Mouse (Mus musculus) CH12.LX (cell line): Measurements from ENCODE around the gene Pik3r6. TPM values are rescaled to one million over a fixed set of nuclear protein-coding genes. Genes with fewer than 3 reads are reported as not detected.

ENCODE experiments used
- DNase-seq: peaks from one replicate; pipeline ENCODE4 v3.0.0-alpha.2; 2013; ENCODE audit errors: extremely low read depth
- H3K27ac ChIP-seq: 2 replicates; pipeline ENCODE4 v1.5.1; 2012; ENCODE audit warnings: low read depth, mild to moderate bottlenecking, control low read depth, moderate library complexity; ENCODE audit not compliant: insufficient read depth
- H3K27me3 ChIP-seq: replicated peaks from 2 replicates; pipeline ENCODE3; 2012; ENCODE audit warnings: inconsistent platforms
- H3K36me3 ChIP-seq, 2 experiments: replicated peaks in 1 of 2; 2 replicates each; pipeline versions ENCODE3 to v1.6.1; 2012; ENCODE audit warnings: inconsistent platforms in 1 of 2, low read length in 1 of 2, mild to moderate bottlenecking in 1 of 2, mixed read lengths in 1 of 2, moderate library complexity in 1 of 2; ENCODE audit not compliant: control insufficient read depth in 1 of 2, insufficient read depth in 1 of 2
- H3K4me1 ChIP-seq, 2 experiments: 2 replicates each; pipeline ENCODE4 v1.6.1; 2012; ENCODE audit warnings: inconsistent platforms in 1 of 2, moderate library complexity in 1 of 2; ENCODE audit not compliant: insufficient read depth in 2 of 2, control insufficient read depth in 1 of 2
- H3K4me2 ChIP-seq: 2 replicates; pipeline ENCODE4 v1.6.1; 2012; ENCODE audit warnings: low read depth, mild to moderate bottlenecking, control low read depth; ENCODE audit not compliant: poor library complexity, insufficient read depth, severe bottlenecking
- H3K4me3 ChIP-seq, 3 experiments: fragments of 150-350 bp in 1 of 3; sonication (generic) in 1 of 3; replicated peaks in 1 of 3; 2 replicates each; pipeline versions ENCODE3 to v1.5.1; 2011 to 2012; ENCODE audit warnings: low read depth in 2 of 3, low read length in 2 of 3, mild to moderate bottlenecking in 2 of 3, moderate library complexity in 2 of 3, control low read depth in 1 of 3, improper control_type of control experiment in 1 of 3, inconsistent platforms in 1 of 3, mixed read lengths in 1 of 3; ENCODE audit not compliant: poor library complexity in 1 of 3
- H3K79me2 ChIP-seq: replicated peaks from 2 replicates; pipeline ENCODE4 v1.6.1; 2012; ENCODE audit warnings: mild to moderate bottlenecking, moderate library complexity; ENCODE audit not compliant: control insufficient read depth, poor library complexity, insufficient read depth, severe bottlenecking; ENCODE audit errors: extremely low read depth
- H3K9ac ChIP-seq: 2 replicates; pipeline ENCODE4 v1.6.1; 2012; ENCODE audit warnings: low read depth, mild to moderate bottlenecking, control low read depth, moderate library complexity; ENCODE audit not compliant: insufficient read depth
- H3K9me3 ChIP-seq: replicated peaks from 2 replicates; pipeline ENCODE3; 2012; ENCODE audit warnings: low read length, inconsistent platforms, mixed read lengths
- CHD1 ChIP-seq: IDR thresholded peaks from 2 replicates; pipeline ENCODE4 v1.6.1; 2012; ENCODE audit warnings: low read depth, low read length, improper control_type of control experiment, inconsistent platforms
- CTCF ChIP-seq, 2 experiments: IDR thresholded peaks in 1 of 2; conservative IDR thresholded peaks in 1 of 2; 2 replicates each; pipeline ENCODE4 v1.5.1; 2011 to 2012; ENCODE audit warnings: low read depth in 2 of 2, low read length in 2 of 2, improper control_type of control experiment in 1 of 2, inconsistent platforms in 1 of 2, mild to moderate bottlenecking in 1 of 2, moderate library complexity in 1 of 2
- E2F4 ChIP-seq: IDR thresholded peaks from 2 replicates; pipeline ENCODE4 v1.6.1; 2011; ENCODE audit warnings: low read depth, low read length, improper control_type of control experiment; ENCODE audit not compliant: insufficient replicate concordance
- EP300 ChIP-seq: IDR thresholded peaks from 2 replicates; pipeline ENCODE4 v1.6.1; 2011; ENCODE audit warnings: low read length, improper control_type of control experiment
- ETS1 ChIP-seq: conservative IDR thresholded peaks from 2 replicates; pipeline ENCODE4 v1.6.1; 2012; ENCODE audit warnings: low read depth, mild to moderate bottlenecking, inconsistent platforms, low read length, improper control_type of control experiment, moderate library complexity
- GABPA ChIP-seq: IDR thresholded peaks from 2 replicates; pipeline ENCODE4 v1.6.1; 2012; ENCODE audit warnings: low read depth, low read length, improper control_type of control experiment, inconsistent platforms; ENCODE audit not compliant: insufficient replicate concordance
- HCFC1 ChIP-seq: IDR thresholded peaks from 2 replicates; pipeline ENCODE4 v1.6.1; 2012; ENCODE audit warnings: low read depth, mild to moderate bottlenecking, inconsistent platforms, low read length, improper control_type of control experiment
- JUN ChIP-seq: IDR thresholded peaks from 2 replicates; pipeline ENCODE4 v1.6.1; 2011; ENCODE audit warnings: low read depth, mild to moderate bottlenecking, low read length, improper control_type of control experiment, moderate library complexity; ENCODE audit not compliant: insufficient read depth
- MAX ChIP-seq: IDR thresholded peaks from 2 replicates; pipeline ENCODE4 v1.6.1; 2011; ENCODE audit warnings: low read length, improper control_type of control experiment
- MAZ ChIP-seq: IDR thresholded peaks from 2 replicates; pipeline ENCODE4 v1.6.1; 2012; ENCODE audit warnings: low read depth, mild to moderate bottlenecking, inconsistent platforms, low read length, improper control_type of control experiment, moderate library complexity
- NELFE ChIP-seq: IDR thresholded peaks from 2 replicates; pipeline ENCODE4 v1.6.1; 2011; ENCODE audit warnings: low read depth, low read length, improper control_type of control experiment
- PAX5 ChIP-seq: IDR thresholded peaks from 2 replicates; pipeline ENCODE4 v1.6.1; 2012; ENCODE audit warnings: low read length, inconsistent platforms, mixed read lengths
- POLR2A ChIP-seq: IDR thresholded peaks from 2 replicates; pipeline ENCODE4 v1.6.1; 2011; ENCODE audit warnings: low read depth, mild to moderate bottlenecking, improper control_type of control experiment, low read length
- POLR2AphosphoS2 ChIP-seq: IDR thresholded peaks from 2 replicates; pipeline ENCODE4 v1.6.1; 2011; ENCODE audit warnings: low read depth, low read length, improper control_type of control experiment
- RCOR1 ChIP-seq: conservative IDR thresholded peaks from 2 replicates; pipeline ENCODE4 v1.6.1; 2012; ENCODE audit warnings: low read depth, mild to moderate bottlenecking, inconsistent platforms, low read length, improper control_type of control experiment
- SMC3 ChIP-seq: IDR thresholded peaks from 2 replicates; pipeline ENCODE4 v1.6.1; 2011; ENCODE audit warnings: low read depth, low read length, improper control_type of control experiment
- TCF12 ChIP-seq: IDR thresholded peaks from 2 replicates; pipeline ENCODE4 v1.6.1; 2014; ENCODE audit warnings: low read depth, mild to moderate bottlenecking, inconsistent platforms, low read length, improper control_type of control experiment
- UBTF ChIP-seq: IDR thresholded peaks from 2 replicates; pipeline ENCODE4 v1.6.1; 2012; ENCODE audit warnings: low read depth, mild to moderate bottlenecking, inconsistent platforms, low read length, improper control_type of control experiment, moderate library complexity
- USF1 ChIP-seq: IDR thresholded peaks from 2 replicates; pipeline ENCODE4 v1.6.1; 2014; ENCODE audit warnings: low read depth, mild to moderate bottlenecking, inconsistent platforms, low read length, improper control_type of control experiment
- USF2 ChIP-seq: conservative IDR thresholded peaks from 2 replicates; pipeline ENCODE4 v1.6.1; 2011; ENCODE audit warnings: low read depth, low read length, improper control_type of control experiment
- ZNF384 ChIP-seq: IDR thresholded peaks from 2 replicates; pipeline ENCODE4 v1.6.1; 2012; ENCODE audit warnings: low read depth, low read length, improper control_type of control experiment, inconsistent platforms
- dilution Hi-C: fragments of 300-500 bp; cut with MboI; formaldehyde crosslinking; loops from 2 replicates; pipeline ENCODE4 v1.14.3; 2020; ENCODE audit warnings: low sequenced_read_pairs; ENCODE audit not compliant: extremely low pct_unique_long_range_greater_than_20kb, extremely low pct_ligation_motif_present
- in situ Hi-C: fragments of 300-500 bp; cut with MboI; formaldehyde crosslinking; loops from 3 replicates; pipeline ENCODE4 v1.14.3; 2019; ENCODE audit warnings: low sequenced_read_pairs, low pct_ligation_motif_present, low pct_unique_long_range_greater_than_20kb, mixed read lengths
- polyA plus RNA-seq: library from polyadenylated mRNA; unstranded; fragments of >175 nt; gene quantifications from 2 replicates; pipeline ENCODE4 v1.2.1, GENCODE M21; 2012; ENCODE audit warnings: low read depth; ENCODE audit not compliant: insufficient read length
- total RNA-seq, 2 experiments: library from RNA; depleted of rRNA; stranded (reverse); fragments of 300-350 nt in 1 of 2; fragments of >200 nt in 1 of 2; gene quantifications; 2 replicates each; pipeline ENCODE4 v1.2.3; 2012 to 2014

Pik3r6 gene
- total and polyA plus RNA-seq, 3 experiments: 82.9 to 90.2 (median 88.4) TPM

DNA sequence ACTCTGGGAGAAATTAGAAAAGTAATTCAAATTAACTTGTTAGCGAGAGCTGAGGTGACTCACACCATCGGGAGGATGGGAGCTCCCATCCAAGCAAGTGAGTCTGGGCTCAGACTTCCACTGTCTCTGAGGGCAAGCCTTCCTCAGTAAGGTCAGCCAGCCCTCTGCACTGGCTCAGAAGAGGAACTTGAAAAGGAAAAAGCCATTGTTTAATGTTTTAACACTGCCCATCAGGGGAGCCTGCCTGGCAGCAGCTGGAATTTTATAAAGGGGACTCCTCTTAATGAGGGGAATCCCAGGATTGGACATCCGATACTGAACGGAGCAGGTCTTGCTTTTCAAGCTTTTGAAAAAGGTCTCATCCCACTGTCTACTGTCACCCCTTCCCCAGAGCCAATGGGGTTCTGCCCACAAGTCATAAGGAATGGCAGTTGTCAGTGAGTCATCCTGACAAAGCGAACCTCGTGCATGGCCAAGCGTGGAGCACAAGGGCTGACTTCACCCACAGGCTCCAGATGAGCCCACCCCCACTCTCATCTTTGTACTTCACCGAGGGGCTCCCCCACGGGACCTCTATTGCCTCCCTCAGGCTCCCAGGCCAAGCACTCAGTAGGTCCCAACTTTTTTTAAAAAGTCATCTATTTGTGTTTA lies 34.7 kb upstream of the Pik3r6 start:
- H3K79me2 ChIP-seq: no peaks in the 10 kb centered on the region
- H3K9me3 ChIP-seq: peaks cover 4% of the 10 kb centered on the region
- H3K36me3 ChIP-seq: peaks cover 0 to 15% of the 10 kb centered on the region in 2 experiments
- no peak overlapping the region for H3K4me2 ChIP-seq
- H3K27ac ChIP-seq: no peak overlapping the region
- no peak for TF ChIP-seq RCOR1
- no peak for TF ChIP-seq JUN
- no peak for TF ChIP-seq PAX5
- TF ChIP-seq ETS1: peak; percentile 40; the same call in 1 of the 2 replicates
- no peak for TF ChIP-seq NELFE
- no peak for TF ChIP-seq MAX
- no peak for TF ChIP-seq POLR2A
- H3K4me1 ChIP-seq: peaks cover 14 to 57% of the 10 kb centered on the region in 2 experiments
- H3K27me3 ChIP-seq: no peaks in the 10 kb centered on the region
- H3K4me3 ChIP-seq: no peak overlapping the region
- in situ Hi-C loops: no loop called here
- dilution Hi-C loops: no loop called here
- no peak overlapping the region for H3K9ac ChIP-seq
- DNase-seq: peak; percentile 42

DNA sequence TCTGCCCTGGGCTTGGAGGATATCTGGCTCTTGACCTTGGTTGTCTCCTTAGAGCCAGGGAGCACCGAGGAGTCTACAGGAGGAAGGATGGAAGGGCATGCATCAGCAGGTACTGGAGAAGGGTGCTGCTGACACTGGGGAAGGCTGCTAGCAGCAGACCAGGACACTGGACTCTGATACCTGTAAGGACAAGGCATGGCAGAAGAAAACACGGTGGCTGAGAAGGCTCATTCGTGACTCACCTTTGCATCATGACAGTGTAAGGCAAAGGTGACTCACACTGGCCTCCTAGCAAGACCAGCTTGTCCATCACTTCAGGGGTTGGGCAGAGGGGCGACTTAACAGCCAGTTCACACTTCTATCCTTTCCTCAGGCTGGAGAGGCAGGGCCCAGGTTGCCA lies 33.9 kb upstream of the Pik3r6 start:
- DNase-seq: no peak
- H3K4me3 ChIP-seq: no peak overlapping the region
- H3K79me2 ChIP-seq: no peaks in the 10 kb centered on the region
- dilution Hi-C loops (no loop called here), in situ Hi-C loops (no loop called here)
- no peak overlapping the region for H3K27ac ChIP-seq
- no peak overlapping the region for H3K9ac ChIP-seq
- peaks cover 0 to 22% of the 10 kb centered on the region in 2 experiments for H3K36me3 ChIP-seq
- H3K4me1 ChIP-seq: peaks cover 14 to 60% of the 10 kb centered on the region in 2 experiments
- no peak overlapping the region for H3K4me2 ChIP-seq
- TF ChIP-seq MAX (no peak), ETS1 (no peak), RCOR1 (no peak), USF2 (no peak), UBTF (no peak), CHD1 (no peak), CTCF (conservative IDR thresholded peaks at IDR 0.05 in 1 of 2, IDR thresholded peaks at IDR 0.05 in 1 of 2; ENCODE audit: low read depth in 2 of 2, low read length in 2 of 2) (no peak), NELFE (no peak), PAX5 (no peak), TCF12 (no peak), ZNF384 (no peak), GABPA (no peak), POLR2AphosphoS2 (no peak), E2F4 (no peak), HCFC1 (no peak), EP300 (no peak), MAZ (no peak), USF1 (no peak), SMC3 (no peak)
- peaks cover 4% of the 10 kb centered on the region for H3K9me3 ChIP-seq
- H3K27me3 ChIP-seq: no peaks in the 10 kb centered on the region
